Mouse (Mus musculus) megakaryocyte, embryonic 14.5 days (primary cell): ENCODE measurements around the gene Akr1a1.

Source experiments
- FLI1 ChIP-seq: IDR thresholded peaks from 2 replicates; pipeline ENCODE4 v1.6.1; 2012; ENCODE audit warnings: low read length, inconsistent platforms, mixed read lengths
- GATA1 ChIP-seq: IDR thresholded peaks from 3 replicates; pipeline ENCODE4 v1.6.1; 2012; ENCODE audit warnings: mixed read lengths, low read length, inconsistent platforms, borderline replicate concordance

GRCm38 (mm10) chr4:116649411-116649810 is 2.1 kb downstream of the Akr1a1 start:
- TF ChIP-seq FLI1, result no peak
- no peak for TF ChIP-seq GATA1
